Mouse (Mus musculus) limb, embryonic 10.5 days (tissue): ENCODE results near the gene Gucy2c. TPM values are rescaled to one million over a fixed set of nuclear protein-coding genes. Genes with fewer than 3 reads are reported as not detected.

Experiments
- DNase-seq: peaks from one replicate; pipeline ENCODE4 v3.0.0-alpha.2; 2017; ENCODE audit warnings: low spot score
- H3K27ac ChIP-seq: fragments of 300-500 bp; sonication (generic); 2 replicates; pipeline ENCODE4 v1.5.1; 2016; ENCODE audit warnings: mild to moderate bottlenecking
- H3K27me3 ChIP-seq: fragments of 300-500 bp; sonication (generic); 2 replicates; pipeline ENCODE4 v1.6.1; 2016; ENCODE audit warnings: low read depth, mild to moderate bottlenecking; ENCODE audit not compliant: poor library complexity, severe bottlenecking
- H3K36me3 ChIP-seq: fragments of 300-500 bp; sonication (generic); 2 replicates; pipeline ENCODE4 v1.6.1; 2016; ENCODE audit warnings: mild to moderate bottlenecking, moderate library complexity
- H3K4me1 ChIP-seq: fragments of 300-500 bp; sonication (generic); 2 replicates; pipeline ENCODE4 v1.6.1; 2016
- H3K4me3 ChIP-seq: fragments of 300-500 bp; sonication (generic); 2 replicates; pipeline ENCODE4 v1.5.1; 2016; ENCODE audit warnings: mild to moderate bottlenecking, moderate library complexity
- H3K9me3 ChIP-seq: fragments of 300-500 bp; sonication (generic); replicated peaks from 2 replicates; pipeline ENCODE4 v1.6.1; 2016; ENCODE audit warnings: mild to moderate bottlenecking
- WGBS: fragments of 180-500 bp; shearing (Covaris S2); methylation state at CpG from one replicate; pipeline ENCODE4 v1.1.7; 2016; 5-methylcytosine and 5-hydroxymethylcytosine counted together
- polyA plus RNA-seq: library from polyadenylated mRNA; unstranded; fragments of >200 nt; fragmentation: Nextera tagmentation; extraction: Ambion mirVana; gene quantifications from 2 replicates; pipeline ENCODE4 v1.2.1, GENCODE M21; 2016

Gene Gucy2c
- polyA plus RNA-seq, 1 experiment from 2014 or later: 0.16 TPM

GRCm38 (mm10) chr6:136710408-136710807 lies 71.2 kb downstream of the Gucy2c start:
- H3K36me3 ChIP-seq: no peaks in the 10 kb centered on the region
- no peaks in the 10 kb centered on the region for H3K27me3 ChIP-seq
- 95% methylated on average over 5 of the region's 5 CpGs for WGBS
- DNase-seq: no peak
- no peak overlapping the region for H3K4me3 ChIP-seq
- H3K9me3 ChIP-seq: no peaks in the 10 kb centered on the region
- H3K27ac ChIP-seq: no peak overlapping the region
- H3K4me1 ChIP-seq: no peaks in the 10 kb centered on the region

DNA sequence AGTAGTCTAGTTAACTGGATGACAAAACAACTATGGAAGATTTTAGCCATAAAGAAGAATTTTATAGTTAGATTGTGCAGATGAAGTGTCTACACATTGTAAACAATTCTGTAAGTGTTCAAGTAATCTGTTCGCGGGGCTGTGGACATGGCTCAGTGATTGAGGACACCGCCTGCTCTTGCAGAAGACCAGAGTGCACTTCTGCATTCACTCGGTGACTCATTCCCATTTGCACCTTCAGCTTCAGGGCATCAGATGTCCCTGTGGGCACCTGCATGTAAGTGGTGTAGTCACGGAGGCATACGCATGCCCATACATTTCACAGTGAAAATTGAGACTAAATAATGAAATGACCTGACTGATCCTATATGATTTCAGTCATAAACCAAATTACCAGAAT lies 73.0 kb downstream of the Gucy2c start:
- Histone ChIP-seq H3K36me3 (no peaks in the 10 kb centered on the region), H3K4me1 (no peaks in the 10 kb centered on the region), H3K27me3 (no peaks in the 10 kb centered on the region), H3K9me3 (no peaks in the 10 kb centered on the region), H3K4me3 (no peak overlapping the region), H3K27ac (no peak overlapping the region)
- 93% methylated on average over 6 of the region's 6 CpGs for WGBS
- no peak for DNase-seq

GRCm38 (mm10) chr6:136701878-136702277 lies 79.7 kb downstream of the Gucy2c start:
- no peak for DNase-seq
- Histone ChIP-seq H3K27me3 (no peaks in the 10 kb centered on the region), H3K9me3 (no peaks in the 10 kb centered on the region), H3K27ac (no peak overlapping the region), H3K4me3 (no peak overlapping the region), H3K4me1 (no peaks in the 10 kb centered on the region), H3K36me3 (no peaks in the 10 kb centered on the region)
- WGBS: 94% methylated on average over 3 of the region's 3 CpGs

DNA sequence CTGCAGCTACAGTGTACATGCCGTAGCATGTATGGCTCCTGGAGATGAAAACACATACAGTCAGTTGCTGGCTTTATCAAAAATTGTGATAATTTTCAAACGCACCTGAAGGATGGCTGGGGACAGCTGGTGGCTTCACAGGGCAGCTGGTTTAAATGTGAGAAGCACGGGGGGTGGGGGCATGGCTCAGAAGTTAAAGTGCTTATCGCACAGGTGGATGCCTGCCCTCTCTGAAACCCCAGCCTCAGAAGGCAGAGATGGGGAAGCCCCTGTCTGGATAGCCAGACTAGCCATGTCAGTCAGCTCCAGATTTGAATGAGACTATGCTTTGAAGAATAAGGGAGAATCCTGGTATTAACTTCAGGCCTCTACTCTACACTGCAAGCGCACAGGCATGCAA lies 80.4 kb downstream of the Gucy2c start:
- DNase-seq: no peak
- Histone ChIP-seq H3K4me1 (no peaks in the 10 kb centered on the region), H3K36me3 (no peaks in the 10 kb centered on the region), H3K4me3 (no peak overlapping the region), H3K9me3 (no peaks in the 10 kb centered on the region), H3K27me3 (no peaks in the 10 kb centered on the region), H3K27ac (no peak overlapping the region)
- WGBS: 89% methylated on average over 5 of the region's 5 CpGs

DNA sequence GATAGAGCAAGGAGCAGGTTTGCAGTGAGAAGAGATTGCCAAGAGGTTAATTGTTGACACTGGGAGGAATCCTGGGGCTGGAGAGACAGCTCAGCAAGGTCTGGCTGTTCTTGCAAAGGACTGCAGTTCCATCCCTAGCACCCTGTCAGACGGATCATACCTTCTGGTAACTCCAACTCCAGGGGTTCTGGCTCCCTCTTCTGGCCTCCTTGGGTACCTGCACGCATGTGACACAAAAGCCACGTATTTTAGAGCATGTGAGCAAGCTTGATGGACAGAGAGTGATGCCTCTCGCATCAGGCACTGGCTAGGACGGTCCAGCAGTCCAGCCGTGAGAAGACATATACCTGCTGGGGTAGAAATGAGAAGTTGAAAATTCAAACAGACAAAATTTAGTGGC lies 90.3 kb downstream of the Gucy2c start:
- Histone ChIP-seq H3K9me3 (no peaks in the 10 kb centered on the region), H3K4me3 (no peak overlapping the region), H3K27me3 (no peaks in the 10 kb centered on the region), H3K4me1 (peaks cover 10% of the 10 kb centered on the region), H3K36me3 (no peaks in the 10 kb centered on the region), H3K27ac (no peak overlapping the region)
- no peak for DNase-seq
- WGBS: 95% methylated on average over 6 of the region's 6 CpGs

- no peak overlapping the region for H3K4me3 ChIP-seq
- H3K27me3 ChIP-seq: no peaks in the 10 kb centered on the region
- no peaks in the 10 kb centered on the region for H3K36me3 ChIP-seq
- no peaks in the 10 kb centered on the region for H3K9me3 ChIP-seq
- WGBS: 78% methylated on average over 5 of the region's 5 CpGs
- no peak overlapping the region for H3K27ac ChIP-seq
- H3K4me1 ChIP-seq: peaks cover 10% of the 10 kb centered on the region
- no peak for DNase-seq
These were observed 91.0 kb downstream of the Gucy2c start for GRCm38 (mm10) chr6:136690527-136690926.

DNA sequence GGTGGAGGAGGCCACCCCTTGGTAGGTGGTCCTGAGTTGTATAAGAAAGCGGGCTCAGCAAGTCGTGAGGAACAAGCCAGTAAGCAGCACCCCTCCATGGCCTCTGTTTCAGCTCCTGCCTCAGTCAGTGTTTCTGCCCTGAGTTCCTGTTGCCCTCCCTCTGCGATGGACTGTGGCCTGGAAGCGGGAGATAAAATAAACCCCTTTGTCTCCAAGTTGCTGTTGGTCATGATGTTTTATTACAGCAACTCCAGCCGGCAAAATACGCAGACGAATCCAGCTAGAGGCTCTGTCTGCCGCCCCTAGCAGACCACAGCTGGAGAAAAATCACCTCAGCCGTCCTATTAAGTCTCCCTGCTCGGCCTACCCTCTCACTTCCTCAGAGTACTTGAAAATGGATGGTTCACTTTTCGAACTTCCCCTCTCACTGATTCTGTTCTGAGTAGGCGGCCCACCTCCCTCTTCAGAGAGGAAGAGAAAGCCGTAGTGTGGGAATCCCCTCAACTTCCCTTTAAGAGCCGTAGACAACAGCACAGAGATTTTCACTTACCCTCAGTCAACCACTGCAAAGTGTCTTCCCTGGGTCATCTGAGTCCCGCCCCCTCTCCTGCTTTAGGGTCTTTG lies 91.7 kb downstream of the Gucy2c start:
- Histone ChIP-seq H3K4me1 (peaks cover 12% of the 10 kb centered on the region), H3K9me3 (no peaks in the 10 kb centered on the region), H3K27me3 (no peaks in the 10 kb centered on the region), H3K27ac (peak overlapping the region; percentile 3; the same call in 1 of the 2 replicates), H3K36me3 (no peaks in the 10 kb centered on the region), H3K4me3 (no peak overlapping the region)
- WGBS: 71% methylated on average over 15 of the region's 15 CpGs
- no peak for DNase-seq

DNA sequence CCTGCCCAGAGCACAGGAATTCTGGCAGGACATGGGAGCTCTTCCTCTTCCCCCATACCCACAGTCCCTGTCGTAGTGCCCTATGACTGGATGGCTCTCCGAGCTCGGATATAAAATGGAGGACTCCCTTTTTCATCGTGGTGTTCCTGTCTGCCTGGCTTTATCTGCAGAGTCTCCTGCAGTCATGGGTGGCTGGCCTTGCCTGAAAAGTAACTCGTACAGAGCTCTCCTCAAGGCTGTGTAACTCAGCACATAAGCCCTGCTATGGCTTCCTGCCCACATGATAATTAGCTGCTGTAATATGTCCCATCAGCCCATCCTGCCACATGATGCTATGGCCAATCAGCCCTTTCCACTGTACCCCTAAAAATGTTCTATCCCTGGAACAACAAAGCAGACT lies 96.1 kb downstream of the Gucy2c start:
- peaks cover 12% of the 10 kb centered on the region for H3K4me1 ChIP-seq
- H3K36me3 ChIP-seq: no peaks in the 10 kb centered on the region
- no peaks in the 10 kb centered on the region for H3K9me3 ChIP-seq
- 86% methylated on average over 5 of the region's 5 CpGs for WGBS
- H3K27me3 ChIP-seq: no peaks in the 10 kb centered on the region
- H3K4me3 ChIP-seq: no peak overlapping the region
- DNase-seq: no peak
- no peak overlapping the region for H3K27ac ChIP-seq

DNA sequence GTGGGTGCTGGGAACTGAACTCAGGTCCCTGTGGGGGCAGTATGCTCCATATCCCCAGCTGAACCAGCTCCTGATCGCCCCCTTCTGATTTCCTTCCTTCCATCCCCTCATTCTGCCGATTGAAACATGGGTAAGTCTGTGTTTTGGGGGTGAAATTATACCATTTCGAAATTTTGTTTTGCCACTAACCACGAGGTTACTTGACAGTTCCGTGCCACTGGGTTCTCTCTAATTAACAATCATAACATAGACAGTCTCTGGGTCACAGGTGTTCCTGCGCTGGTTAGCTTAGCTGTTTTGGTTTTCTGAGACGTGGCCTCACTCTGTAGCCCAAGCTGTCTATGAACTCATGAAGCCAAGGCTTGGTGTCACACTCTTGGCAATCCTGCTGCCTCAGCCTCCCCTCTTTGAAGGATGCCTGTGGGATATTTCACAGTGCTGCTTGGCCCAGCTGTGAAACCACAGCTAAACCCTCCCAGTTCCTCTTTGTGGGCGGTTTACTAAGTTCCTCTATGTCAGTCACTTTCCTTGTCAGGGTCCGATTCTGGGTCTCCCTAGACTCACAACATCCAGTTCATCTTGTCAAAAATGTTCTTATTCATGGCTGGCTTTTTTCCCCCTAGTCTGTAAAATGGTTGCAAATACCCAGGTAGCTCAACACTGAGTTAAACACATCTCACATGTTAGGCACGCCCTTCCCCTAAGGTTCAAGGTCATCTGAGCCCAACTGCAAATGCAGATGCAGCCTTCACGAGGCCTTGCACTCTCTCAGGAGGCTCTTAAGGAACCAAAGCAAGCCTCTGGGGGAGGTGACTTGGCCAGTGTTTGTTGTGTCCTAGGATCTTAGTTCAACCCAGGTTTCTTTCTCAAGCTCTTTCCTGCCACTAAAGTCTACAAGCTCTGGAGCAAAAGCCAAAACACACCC lies 97.9 kb downstream of the Gucy2c start:
- H3K9me3 ChIP-seq: no peaks in the 10 kb centered on the region
- H3K4me1 ChIP-seq: peaks cover 3% of the 10 kb centered on the region; the same call in 1 of the 2 replicates
- no peak overlapping the region for H3K27ac ChIP-seq
- 86% methylated on average over 11 of the region's 11 CpGs for WGBS
- DNase-seq: no peak
- H3K36me3 ChIP-seq: no peaks in the 10 kb centered on the region
- no peaks in the 10 kb centered on the region for H3K27me3 ChIP-seq
- no peak overlapping the region for H3K4me3 ChIP-seq

DNA sequence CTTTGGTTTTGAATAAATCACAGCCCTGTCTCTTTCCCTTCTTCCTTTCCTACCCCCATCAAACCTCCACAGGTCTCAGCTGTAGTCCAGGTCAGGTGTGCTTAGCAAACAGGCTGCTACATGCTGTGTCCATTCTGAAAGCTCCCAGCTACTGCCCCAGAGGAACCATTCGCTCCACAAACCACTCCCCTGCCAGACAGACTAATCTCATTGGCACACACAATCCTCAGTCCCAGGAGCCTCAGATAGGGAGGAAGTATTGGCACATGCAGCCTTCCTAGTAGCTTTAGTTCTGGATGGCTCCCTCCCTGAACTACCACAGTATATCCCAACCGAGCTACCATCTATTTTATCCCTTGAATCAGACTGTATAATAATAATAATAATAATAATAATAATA lies 102.2 kb downstream of the Gucy2c start:
- Histone ChIP-seq H3K27me3 (no peaks in the 10 kb centered on the region), H3K4me3 (no peak overlapping the region), H3K36me3 (no peaks in the 10 kb centered on the region), H3K4me1 (no peaks in the 10 kb centered on the region), H3K27ac (no peak overlapping the region), H3K9me3 (no peaks in the 10 kb centered on the region)
- no peak for DNase-seq
- 39% methylated on average over 2 of the region's 2 CpGs for WGBS

DNA sequence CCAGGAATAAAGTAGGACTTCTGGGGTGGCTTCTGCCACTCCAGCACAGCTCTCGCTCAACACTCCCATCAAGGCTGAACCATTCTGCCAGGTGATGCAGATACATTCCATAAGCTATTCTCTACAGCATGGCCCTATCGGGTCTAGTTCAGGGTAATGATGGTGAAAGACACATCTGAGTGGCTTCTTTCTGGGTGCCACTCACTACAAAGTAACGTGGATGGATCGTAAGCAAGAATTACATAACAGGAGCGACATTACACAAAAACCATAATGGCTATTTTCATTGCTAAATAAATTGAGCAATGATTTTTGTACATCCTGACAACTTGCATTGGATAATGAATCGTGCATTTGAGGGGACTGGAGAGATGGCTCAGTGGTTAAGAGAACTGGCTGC lies 106.6 kb downstream of the Gucy2c start:
- Histone ChIP-seq H3K27me3 (no peaks in the 10 kb centered on the region), H3K4me3 (no peak overlapping the region), H3K9me3 (no peaks in the 10 kb centered on the region), H3K4me1 (no peaks in the 10 kb centered on the region), H3K36me3 (no peaks in the 10 kb centered on the region), H3K27ac (no peak overlapping the region)
- DNase-seq: no peak
- WGBS: 94% methylated on average over 6 of the region's 6 CpGs

DNA sequence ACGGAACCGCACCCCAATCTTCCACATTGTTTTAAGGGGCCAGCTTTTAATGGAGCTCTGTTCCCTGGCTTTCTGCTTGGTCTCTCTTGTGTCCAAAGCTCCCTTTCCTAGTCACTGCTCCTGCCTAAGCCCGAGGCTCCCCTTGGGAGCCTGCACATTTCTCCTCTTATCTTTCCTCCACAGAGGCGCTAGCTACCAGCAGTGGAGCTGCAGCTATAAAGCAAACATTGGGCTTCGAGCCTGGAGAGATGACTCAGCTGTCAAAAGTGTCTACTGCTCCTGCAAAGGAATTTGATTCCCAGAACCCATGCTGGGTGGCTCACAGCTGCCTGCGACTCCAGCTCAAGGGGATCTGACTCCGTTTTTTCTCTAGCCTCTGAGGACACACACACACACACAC lies 109.1 kb downstream of the Gucy2c start:
- Histone ChIP-seq H3K27me3 (no peaks in the 10 kb centered on the region), H3K36me3 (no peaks in the 10 kb centered on the region), H3K9me3 (no peaks in the 10 kb centered on the region), H3K4me3 (no peak overlapping the region), H3K4me1 (0 out of 2 replicates have a peak, but pooled peaks cover 4% of the 10 kb centered on the region), H3K27ac (no peak overlapping the region)
- no peak for DNase-seq
- WGBS: 84% methylated on average over 7 of the region's 7 CpGs

- H3K4me1 ChIP-seq: 0 out of 2 replicates have a peak, but pooled peaks cover 4% of the 10 kb centered on the region
- H3K27me3 ChIP-seq: no peaks in the 10 kb centered on the region
- no peaks in the 10 kb centered on the region for H3K9me3 ChIP-seq
- no peak overlapping the region for H3K27ac ChIP-seq
- 54% methylated on average over 5 of the region's 5 CpGs for WGBS
- DNase-seq: no peak
- no peaks in the 10 kb centered on the region for H3K36me3 ChIP-seq
- no peak overlapping the region for H3K4me3 ChIP-seq
These were observed 112.3 kb downstream of the Gucy2c start for GRCm38 (mm10) chr6:136669274-136669673.
